Mouse (Mus musculus) midbrain, embryonic 13.5 days (tissue): ENCODE results near the gene Rasgrf1. TPM values are rescaled to one million over a fixed set of nuclear protein-coding genes. Genes with fewer than 3 reads are reported as not detected.
A peak's percentile ranks its signal among the peaks of the same experiment; 100 is the strongest.

Experiments used
- ATAC-seq: fragments of 200-750 bp; cut with Nextera tagmentation; 2 replicates; pipeline ENCODE4 v1.8.0; 2017; ENCODE audit warnings: mild to moderate bottlenecking, moderate TSS enrichment, moderate library complexity
- H3K27ac ChIP-seq: fragments of 300-500 bp; sonication (generic); 2 replicates; pipeline ENCODE4 v1.5.1; 2015; ENCODE audit warnings: inconsistent platforms, mild to moderate bottlenecking, moderate library complexity
- H3K27me3 ChIP-seq: fragments of 300-500 bp; sonication (generic); 2 replicates; pipeline ENCODE4 v1.6.1; 2015; ENCODE audit warnings: mild to moderate bottlenecking, inconsistent platforms
- H3K36me3 ChIP-seq: fragments of 300-500 bp; sonication (generic); 2 replicates; pipeline ENCODE4 v1.6.1; 2015; ENCODE audit warnings: mild to moderate bottlenecking, inconsistent platforms
- H3K4me1 ChIP-seq: fragments of 300-500 bp; sonication (generic); replicated peaks from 2 replicates; pipeline ENCODE4 v1.6.1; 2015; ENCODE audit warnings: inconsistent platforms
- H3K4me2 ChIP-seq: fragments of 300-500 bp; sonication (generic); replicated peaks from 2 replicates; pipeline ENCODE4 v1.6.1; 2015; ENCODE audit warnings: moderate library complexity, mild to moderate bottlenecking, inconsistent platforms
- H3K4me3 ChIP-seq: fragments of 300-500 bp; sonication (generic); replicated peaks from 2 replicates; pipeline ENCODE4 v1.5.1; 2015; ENCODE audit warnings: mild to moderate bottlenecking, inconsistent platforms
- H3K9ac ChIP-seq: fragments of 300-500 bp; sonication (generic); replicated peaks from 2 replicates; pipeline ENCODE4 v1.6.1; 2015; ENCODE audit warnings: mild to moderate bottlenecking, inconsistent platforms
- H3K9me3 ChIP-seq: fragments of 300-500 bp; sonication (generic); 2 replicates; pipeline ENCODE4 v1.6.1; 2016; ENCODE audit warnings: mild to moderate bottlenecking, inconsistent platforms
- WGBS: fragments of 180-500 bp; shearing (Covaris S2); methylation state at CpG from one replicate; pipeline ENCODE4 v1.1.7; 2015; 5-methylcytosine and 5-hydroxymethylcytosine counted together
- polyA plus RNA-seq: library from polyadenylated mRNA; unstranded; fragments of >200 nt; fragmentation: Nextera tagmentation; extraction: Ambion mirVana; gene quantifications from 2 replicates; pipeline ENCODE4 v1.2.1, GENCODE M21; 2015

Gene Rasgrf1
- polyA plus RNA-seq, 1 experiment from 2014 or later: 1.3 TPM

GRCm38 (mm10) chr9:89879574-89879973, 30.1 kb upstream of the Rasgrf1 start:
- H3K4me3 ChIP-seq: 0 out of 2 replicates have a peak overlapping the region, but pooled peaks have one; percentile 12
- 53% methylated on average over 31 of the region's 31 CpGs for WGBS

DNA sequence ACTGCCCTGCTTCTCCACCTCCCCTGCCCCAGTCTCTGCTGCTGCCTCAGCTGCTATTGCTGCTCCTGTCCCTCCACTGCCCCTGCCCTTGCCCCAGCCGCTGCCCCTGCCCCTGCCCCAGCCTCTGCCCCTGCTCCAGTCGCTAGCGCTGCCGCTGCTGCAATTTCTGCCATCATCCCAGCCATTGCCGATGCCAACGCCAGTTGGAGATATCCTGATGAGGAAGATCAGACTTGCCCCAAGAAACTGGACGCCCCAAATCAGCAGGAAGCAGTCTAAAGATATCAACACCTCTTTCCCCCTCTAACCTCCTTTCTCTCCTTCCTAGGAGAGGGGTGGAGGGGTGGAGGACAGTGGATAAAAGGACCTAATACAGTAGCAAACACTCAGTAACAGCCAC, 28.2 kb upstream of the Rasgrf1 start:
- WGBS: 46% methylated on average over 7 of the region's 7 CpGs
- Histone ChIP-seq H3K9ac (no peak overlapping the region), H3K27me3 (peaks cover 51% of the 10 kb centered on the region)

More at GRCm38 (mm10) chr9:89879574-89879973, 30.1 kb upstream of the Rasgrf1 start:
- Histone ChIP-seq H3K27me3 (peaks cover 49% of the 10 kb centered on the region), H3K27ac (no peak overlapping the region), H3K4me1 (no peaks in the 10 kb centered on the region), H3K36me3 (no peaks in the 10 kb centered on the region), H3K4me2 (peak overlapping the region; percentile 25), H3K9me3 (0 out of 2 replicates have a peak, but pooled peaks cover 3% of the 10 kb centered on the region), H3K9ac (no peak overlapping the region)
- peak; percentile 68 for ATAC-seq

GRCm38 (mm10) chr9:89882583-89882982, 27.1 kb upstream of the Rasgrf1 start:
- Histone ChIP-seq H3K4me1 (no peaks in the 10 kb centered on the region), H3K9ac (no peak overlapping the region), H3K36me3 (no peaks in the 10 kb centered on the region), H3K9me3 (0 out of 2 replicates have a peak, but pooled peaks cover 3% of the 10 kb centered on the region), H3K27me3 (peaks cover 54% of the 10 kb centered on the region), H3K4me3 (no peak overlapping the region), H3K4me2 (no peak overlapping the region), H3K27ac (no peak overlapping the region)
- WGBS: 50% methylated on average over 7 of the region's 7 CpGs
- ATAC-seq: no peak

More for the DNA sequence above, 28.2 kb upstream of the Rasgrf1 start:
- Histone ChIP-seq H3K36me3 (no peaks in the 10 kb centered on the region), H3K4me2 (no peak overlapping the region), H3K9me3 (0 out of 2 replicates have a peak, but pooled peaks cover 3% of the 10 kb centered on the region), H3K27ac (no peak overlapping the region), H3K4me1 (no peaks in the 10 kb centered on the region), H3K4me3 (no peak overlapping the region)
- no peak for ATAC-seq

GRCm38 (mm10) chr9:89885701-89886218, 23.9 kb upstream of the Rasgrf1 start:
- Histone ChIP-seq H3K4me3 (no peak overlapping the region), H3K4me1 (no peaks in the 10 kb centered on the region), H3K36me3 (no peaks in the 10 kb centered on the region), H3K27me3 (peaks cover 45% of the 10 kb centered on the region), H3K9ac (no peak overlapping the region), H3K27ac (no peak overlapping the region), H3K4me2 (no peak overlapping the region), H3K9me3 (no peaks in the 10 kb centered on the region)
- no peak for ATAC-seq
- WGBS: 44% methylated on average over 7 of the region's 7 CpGs

DNA sequence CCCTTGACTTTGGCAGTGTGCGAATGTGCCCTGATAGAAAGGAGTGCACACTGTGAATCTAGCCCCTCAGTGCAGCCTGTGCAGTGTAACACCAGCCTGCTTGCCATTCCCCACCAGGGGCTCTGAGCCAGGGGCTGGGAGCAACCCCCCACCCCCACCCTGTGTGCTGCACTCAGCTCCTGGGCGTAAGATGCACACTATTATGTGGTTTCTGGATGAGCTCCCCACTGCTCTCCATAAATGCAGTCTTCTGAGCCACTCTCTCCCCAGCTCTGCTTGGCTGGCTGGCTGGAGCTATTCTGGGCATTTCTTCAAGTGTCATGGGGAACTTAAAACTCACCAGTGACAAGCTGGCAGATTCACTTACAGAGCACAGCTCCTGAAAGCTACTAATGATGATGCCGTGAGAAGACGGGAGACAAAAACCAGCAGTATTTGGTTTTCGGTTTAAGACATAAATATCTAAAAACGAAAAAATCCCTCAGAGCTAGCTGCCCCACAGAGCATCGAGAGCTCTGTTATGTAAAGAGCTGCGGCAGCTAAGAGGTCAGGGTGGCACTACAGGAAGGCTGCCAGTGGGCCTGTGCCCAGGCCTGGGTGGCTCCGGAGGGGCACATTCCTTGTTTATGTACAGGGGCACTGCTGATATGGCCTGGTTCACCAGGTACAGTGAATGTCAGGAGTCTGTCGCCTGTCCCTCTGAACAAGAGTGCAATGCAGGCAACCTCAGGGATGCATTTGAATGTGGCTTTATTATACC, 18.0 kb upstream of the Rasgrf1 start:
- Histone ChIP-seq H3K36me3 (no peaks in the 10 kb centered on the region), H3K9ac (no peak overlapping the region), H3K4me3 (no peak overlapping the region), H3K9me3 (no peaks in the 10 kb centered on the region), H3K4me1 (no peaks in the 10 kb centered on the region), H3K27ac (no peak overlapping the region), H3K4me2 (no peak overlapping the region), H3K27me3 (peaks cover 7% of the 10 kb centered on the region)
- 78% methylated on average over 10 of the region's 10 CpGs for WGBS
- 0 out of 2 replicates have a peak, but pooled peaks have one; percentile 4 for ATAC-seq

GRCm38 (mm10) chr9:89892540-89893188, 17.0 kb upstream of the Rasgrf1 start:
- Histone ChIP-seq H3K4me1 (no peaks in the 10 kb centered on the region), H3K4me2 (no peak overlapping the region), H3K9me3 (no peaks in the 10 kb centered on the region), H3K27ac (no peak overlapping the region), H3K36me3 (no peaks in the 10 kb centered on the region), H3K4me3 (no peak overlapping the region), H3K27me3 (no peaks in the 10 kb centered on the region), H3K9ac (no peak overlapping the region)
- 96% methylated on average over 5 of the region's 5 CpGs for WGBS
- no peak for ATAC-seq

DNA sequence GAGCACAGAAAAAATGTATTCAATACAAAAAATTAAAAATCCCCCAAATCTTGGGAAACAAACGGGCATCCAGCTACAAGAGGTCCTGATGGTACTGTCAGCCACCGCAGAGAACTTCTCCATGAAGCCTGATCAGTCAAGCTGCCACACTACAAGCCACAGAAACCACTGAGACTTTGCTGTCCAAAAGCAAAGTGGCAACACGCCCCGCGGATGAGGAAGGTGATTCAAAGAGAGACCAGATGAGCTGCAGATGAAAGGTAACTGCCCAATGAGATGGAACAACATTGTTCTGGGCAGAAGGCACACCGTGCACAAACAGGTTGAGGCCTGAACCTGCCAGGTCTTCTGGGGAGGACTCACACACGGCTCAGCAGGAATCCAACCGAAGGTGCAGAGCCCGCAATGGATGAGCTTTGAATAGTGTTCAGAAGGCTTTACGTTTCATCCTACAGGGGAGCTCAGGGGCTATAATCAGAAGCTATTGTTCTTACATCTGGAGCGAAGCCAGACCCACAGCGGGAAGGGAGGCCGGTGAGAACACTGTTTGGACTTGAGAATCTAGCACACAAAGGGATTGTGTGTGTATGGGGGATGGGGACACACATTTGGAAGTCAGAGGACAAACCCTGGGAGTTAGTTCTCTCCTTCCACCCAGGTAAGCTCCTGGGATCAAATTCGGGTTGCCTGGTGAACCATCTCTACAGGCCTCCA, 9.4 kb upstream of the Rasgrf1 start:
- H3K4me2 ChIP-seq: no peak overlapping the region
- no peak overlapping the region for H3K9ac ChIP-seq
- no peaks in the 10 kb centered on the region for H3K36me3 ChIP-seq
- ATAC-seq: no peak
- H3K27me3 ChIP-seq: peaks cover 6% of the 10 kb centered on the region; the same call in 1 of the 2 replicates
- H3K4me3 ChIP-seq: no peak overlapping the region
- WGBS: 24% methylated on average over 14 of the region's 14 CpGs
- H3K9me3 ChIP-seq: no peaks in the 10 kb centered on the region
- H3K4me1 ChIP-seq: no peaks in the 10 kb centered on the region
- H3K27ac ChIP-seq: no peak overlapping the region

DNA sequence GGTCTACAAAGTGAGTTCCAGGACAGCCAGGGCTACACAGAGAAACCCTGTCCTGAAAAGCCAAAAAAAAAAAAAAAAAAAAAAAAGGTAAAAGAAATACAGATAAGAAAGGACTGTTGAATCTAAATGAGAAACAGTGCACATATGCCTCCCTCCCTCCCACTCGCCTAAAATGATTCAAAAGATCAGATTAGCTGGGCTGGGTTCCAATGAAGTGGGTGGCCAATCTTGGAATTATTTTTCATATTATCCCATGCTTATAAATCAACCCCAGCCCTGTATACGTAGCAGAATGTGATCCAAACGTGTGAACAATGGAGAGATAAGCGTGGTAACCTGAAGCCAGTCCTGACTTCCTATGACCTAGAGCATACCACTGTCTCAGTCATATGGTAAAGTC, 8.5 kb upstream of the Rasgrf1 start:
- no peaks in the 10 kb centered on the region for H3K4me1 ChIP-seq
- WGBS: 84% methylated on average over 4 of the region's 4 CpGs
- H3K9me3 ChIP-seq: no peaks in the 10 kb centered on the region
- H3K36me3 ChIP-seq: no peaks in the 10 kb centered on the region
- no peak overlapping the region for H3K4me2 ChIP-seq
- H3K9ac ChIP-seq: no peak overlapping the region
- ATAC-seq: no peak
- H3K27me3 ChIP-seq: peaks cover 15% of the 10 kb centered on the region
- H3K4me3 ChIP-seq: no peak overlapping the region
- H3K27ac ChIP-seq: no peak overlapping the region

GRCm38 (mm10) chr9:89902813-89903212, 6.9 kb upstream of the Rasgrf1 start:
- Histone ChIP-seq H3K4me1 (no peaks in the 10 kb centered on the region), H3K9ac (no peak overlapping the region), H3K4me2 (no peak overlapping the region), H3K27me3 (peaks cover 31% of the 10 kb centered on the region), H3K9me3 (no peaks in the 10 kb centered on the region), H3K4me3 (no peak overlapping the region), H3K36me3 (no peaks in the 10 kb centered on the region), H3K27ac (no peak overlapping the region)
- WGBS: 90% methylated on average over 2 of the region's 2 CpGs
- ATAC-seq: no peak

- H3K36me3 ChIP-seq: no peaks in the 10 kb centered on the region
- peaks cover 70% of the 10 kb centered on the region for H3K27me3 ChIP-seq
- H3K9ac ChIP-seq: no peak overlapping the region
- H3K4me1 ChIP-seq: peaks cover 29% of the 10 kb centered on the region
- H3K9me3 ChIP-seq: no peaks in the 10 kb centered on the region
- no peak overlapping the region for H3K4me2 ChIP-seq
- H3K27ac ChIP-seq: no peak overlapping the region
- ATAC-seq: no peak
- no peak overlapping the region for H3K4me3 ChIP-seq
These were observed 3.1 kb upstream of the Rasgrf1 start for GRCm38 (mm10) chr9:89906645-89907044.

- Histone ChIP-seq H3K27ac (no peak overlapping the region), H3K4me1 (peaks cover 29% of the 10 kb centered on the region), H3K9me3 (no peaks in the 10 kb centered on the region), H3K9ac (no peak overlapping the region), H3K4me3 (no peak overlapping the region; the same call in 1 of the 2 replicates), H3K27me3 (peaks cover 80% of the 10 kb centered on the region), H3K36me3 (no peaks in the 10 kb centered on the region), H3K4me2 (peak overlapping the region; percentile 84)
- no peak for ATAC-seq
These were observed 1.8 kb upstream of the Rasgrf1 start for GRCm38 (mm10) chr9:89907941-89908340.

DNA sequence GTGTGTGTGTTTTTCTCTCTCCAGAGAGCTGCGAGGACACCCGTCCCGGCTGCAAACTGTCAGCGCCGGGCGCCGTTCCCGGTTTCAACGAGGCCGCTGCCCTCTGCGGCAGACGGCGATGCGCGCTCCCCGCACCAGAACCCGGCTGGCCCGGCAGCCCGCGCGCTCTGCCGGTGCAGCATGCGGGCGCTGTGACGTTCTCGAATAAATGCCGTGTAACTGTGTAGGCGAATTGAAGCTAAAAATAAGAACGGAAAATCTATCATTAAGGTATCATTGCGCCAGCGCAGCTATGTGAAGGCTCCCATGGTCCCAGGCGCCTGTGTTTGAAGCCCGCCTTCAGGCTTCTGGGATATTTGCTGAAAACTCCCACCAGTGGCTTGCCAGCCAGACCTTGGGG, 1.1 kb upstream of the Rasgrf1 start:
- no peaks in the 10 kb centered on the region for H3K9me3 ChIP-seq
- peak overlapping the region; percentile 84 for H3K4me2 ChIP-seq
- peaks cover 29% of the 10 kb centered on the region for H3K4me1 ChIP-seq
- H3K4me3 ChIP-seq: peak overlapping the region; percentile 57
- ATAC-seq: no peak
- H3K36me3 ChIP-seq: no peaks in the 10 kb centered on the region
- under 1% methylated on average over 33 of the region's 33 CpGs for WGBS
- H3K9ac ChIP-seq: peak overlapping the region; percentile 44; the same call in 1 of the 2 replicates
- H3K27ac ChIP-seq: no peak overlapping the region
- H3K27me3 ChIP-seq: peaks cover 86% of the 10 kb centered on the region
